Mouse (Mus musculus): ENCODE measurements around the gene Il17rc. TPM values are rescaled to one million over a fixed set of nuclear protein-coding genes. Genes with fewer than 3 reads are reported as not detected.

Il17rc gene
- polyA plus RNA-seq, 1 experiment = 10.2 TPM

Other genes starting within 250 kb of the Il17rc start
- gene Mtmr14, start 233.6 kb upstream of the Il17rc start, polyA plus RNA-seq (2012; ENCODE audit: insufficient read depth, insufficient read length, missing spikeins) = 26.3 and 37.1 TPM in 2 replicates
- 0.44 and 0.71 TPM in 2 replicates for gene Cpne9, start 189.1 kb upstream of the Il17rc start, polyA plus RNA-seq (2012; ENCODE audit: insufficient read depth, insufficient read length, missing spikeins)
- gene Brpf1, start 164.3 kb upstream of the Il17rc start, polyA plus RNA-seq (2012; ENCODE audit: insufficient read depth, insufficient read length, missing spikeins) = 12.6 and 15.1 TPM in 2 replicates
- gene Ogg1, start 144.5 kb upstream of the Il17rc start, polyA plus RNA-seq (2012; ENCODE audit: insufficient read depth, insufficient read length, missing spikeins) = 18.0 and 18.7 TPM in 2 replicates
- 33.2 and 39.0 TPM in 2 replicates for gene Camk1, start 127.4 kb upstream of the Il17rc start, polyA plus RNA-seq (2012; ENCODE audit: insufficient read depth, insufficient read length, missing spikeins)
- 19.7 and 31.6 TPM in 2 replicates for gene Tada3, start 93.5 kb upstream of the Il17rc start, polyA plus RNA-seq (2012; ENCODE audit: insufficient read depth, insufficient read length, missing spikeins)
- 70.6 and 98.1 TPM in 2 replicates for gene Arpc4, start 93.3 kb upstream of the Il17rc start, polyA plus RNA-seq (2012; ENCODE audit: insufficient read depth, insufficient read length, missing spikeins)
- 0.83 and 1.0 TPM in 2 replicates for gene Ttll3, start 82.2 kb upstream of the Il17rc start, polyA plus RNA-seq (2012; ENCODE audit: insufficient read depth, insufficient read length, missing spikeins)
- 15.7 and 17.8 TPM in 2 replicates for gene Rpusd3, start 52.1 kb upstream of the Il17rc start, polyA plus RNA-seq (2012; ENCODE audit: insufficient read depth, insufficient read length, missing spikeins)
- 797 and 1,047 TPM in 2 replicates for gene Cidec, start 35.7 kb upstream of the Il17rc start, polyA plus RNA-seq (2012; ENCODE audit: insufficient read depth, insufficient read length, missing spikeins)
- gene Jagn1, start 28.9 kb upstream of the Il17rc start, polyA plus RNA-seq (2012; ENCODE audit: insufficient read depth, insufficient read length, missing spikeins) = 34.1 and 34.8 TPM in 2 replicates
- 5.9 and 8.7 TPM in 2 replicates for gene Il17re, start 12.9 kb upstream of the Il17rc start, polyA plus RNA-seq (2012; ENCODE audit: insufficient read depth, insufficient read length, missing spikeins)
- gene Creld1, start 11.9 kb downstream of the Il17rc start, polyA plus RNA-seq (2012; ENCODE audit: insufficient read depth, insufficient read length, missing spikeins) = 40.6 and 44.4 TPM in 2 replicates
- gene Prrt3, start 30.5 kb downstream of the Il17rc start, polyA plus RNA-seq (2012; ENCODE audit: insufficient read depth, insufficient read length, missing spikeins) = not detected in 2 replicates
- 52.2 and 77.4 TPM in 2 replicates for gene Emc3, start 60.2 kb downstream of the Il17rc start, polyA plus RNA-seq (2012; ENCODE audit: insufficient read depth, insufficient read length, missing spikeins)
- gene Fancd2, start 60.3 kb downstream of the Il17rc start, polyA plus RNA-seq (2012; ENCODE audit: insufficient read depth, insufficient read length, missing spikeins) = 0.48 TPM in 1 of 2 replicates, not detected in the other
- not detected in 2 replicates for gene Fancd2os, start 129.3 kb downstream of the Il17rc start, polyA plus RNA-seq (2012; ENCODE audit: insufficient read depth, insufficient read length, missing spikeins)
- gene Brk1, start 133.3 kb downstream of the Il17rc start, polyA plus RNA-seq (2012; ENCODE audit: insufficient read depth, insufficient read length, missing spikeins) = 158 and 192 TPM in 2 replicates
- 13.2 and 15.0 TPM in 2 replicates for gene Vhl, start 152.5 kb downstream of the Il17rc start, polyA plus RNA-seq (2012; ENCODE audit: insufficient read depth, insufficient read length, missing spikeins)
- 18.9 and 19.7 TPM in 2 replicates for gene Irak2, start 167.0 kb downstream of the Il17rc start, polyA plus RNA-seq (2012; ENCODE audit: insufficient read depth, insufficient read length, missing spikeins)
- gene Tatdn2, start 225.6 kb downstream of the Il17rc start, polyA plus RNA-seq (2012; ENCODE audit: insufficient read depth, insufficient read length, missing spikeins) = 18.0 and 29.7 TPM in 2 replicates
- not detected in 2 replicates for gene Ghrl, start 248.5 kb downstream of the Il17rc start, polyA plus RNA-seq (2012; ENCODE audit: insufficient read depth, insufficient read length, missing spikeins)

All from brown adipose tissue, adult 24 weeks (tissue).